Mouse (Mus musculus) embryonic stem cell, embryonic (primary cell): ENCODE measurements at regions not wholly inside any gene's neighbourhood (a gene's known extent, or its start where the extent isn't known, plus 50 kb on each side); places are given as distances from the start of the nearest gene placed in this dataset.
"Not testable (repeated sequence)": the region's sequence is repeated elsewhere in the genome, so short reads cannot be mapped to it uniquely, and the experiment has no call there.

Experiments used
- CTCF ChIA-PET, 4 experiments: fragments of 300-600 bp in 2 of 4; fragments of 350-600 bp in 2 of 4; sonication (Branson Sonifier 250); formaldehyde crosslinking; loops; one replicate each; lab custom pipeline; 2022; ENCODE audit warnings: inconsistent platforms in 2 of 4; lab: Charles Lee
- POLR2A ChIA-PET, 4 experiments: fragments of 300-600 bp in 2 of 4; fragments of 350-600 bp in 2 of 4; sonication (Branson Sonifier 250); formaldehyde crosslinking; loops; one replicate each; lab custom pipeline; 2022; ENCODE audit warnings: antibody characterized with exemption in 4 of 4, inconsistent platforms in 1 of 4; lab: Charles Lee

- POLR2A ChIA-PET, CTCF ChIA-PET: not testable (repeated sequence)
Measured at GRCm38 (mm10) chr4:10439921-10440320, 434.4 kb upstream of the 2610301B20Rik start.

- CTCF ChIA-PET, result interaction anchor here in 2 of 4 experiments (0.6 to 1.0 kb wide), 2 partner anchors 116 to 634 kb away, joined by 5 read pairs; no protein-coding TSS in a partner anchor
- POLR2A ChIA-PET, result interaction anchor here in 3 of 4 experiments (0.6 to 0.8 kb wide), 3 partner anchors 60 to 131 kb away, joined by 3 read pairs; no protein-coding TSS in a partner anchor
Measured at GRCm38 (mm10) chr4:10459603-10460002, 414.7 kb upstream of the 2610301B20Rik start.

- CTCF ChIA-PET, result interaction anchor here in 2 of 4 experiments (0.6 to 1.1 kb wide), 3 partner anchors 656 to 1373 kb away, joined by 3 to 5 read pairs (median 3); no protein-coding TSS in a partner anchor
- POLR2A ChIA-PET, result interaction anchor here in 1 of 4 experiments (0.6 kb wide), 1 partner anchor 252 kb away, joined by 4 read pairs; no protein-coding TSS in a partner anchor
Measured at GRCm38 (mm10) chr4:10480936-10481335, 393.4 kb upstream of the 2610301B20Rik start.

GRCm38 (mm10) chr4:10508163-10508821 lies 366.0 kb upstream of the 2610301B20Rik start:
- POLR2A ChIA-PET, result no interaction called here
- CTCF ChIA-PET, result interaction anchor here in 1 of 4 experiments (0.6 kb wide), 1 partner anchor 853 kb away, joined by 4 read pairs; no protein-coding TSS in a partner anchor

- CTCF ChIA-PET, result no interaction called here
Measured at GRCm38 (mm10) chr4:10510013-10510412, 364.3 kb upstream of the 2610301B20Rik start.

GRCm38 (mm10) chr4:10550711-10551305 lies 323.5 kb upstream of the 2610301B20Rik start:
- ChIA-PET POLR2A (no interaction called here), CTCF (no interaction called here)

More at GRCm38 (mm10) chr4:10510013-10510412, 364.3 kb upstream of the 2610301B20Rik start:
- POLR2A ChIA-PET, result no interaction called here

GRCm38 (mm10) chr4:10553724-10554123 lies 320.6 kb upstream of the 2610301B20Rik start:
- POLR2A ChIA-PET, result no interaction called here
- CTCF ChIA-PET, result no interaction called here

- CTCF ChIA-PET, result no interaction called here
- POLR2A ChIA-PET, result no interaction called here
Measured at GRCm38 (mm10) chr4:10560078-10560477, 314.2 kb upstream of the 2610301B20Rik start.

GRCm38 (mm10) chr4:10604513-10604912 lies 269.8 kb upstream of the 2610301B20Rik start:
- ChIA-PET POLR2A (no interaction called here), CTCF (no interaction called here)

GRCm38 (mm10) chr4:10607855-10608576 lies 266.3 kb upstream of the 2610301B20Rik start:
- ChIA-PET POLR2A (no interaction called here), CTCF (no interaction called here)

GRCm38 (mm10) chr4:10610784-10611183 lies 263.5 kb upstream of the 2610301B20Rik start:
- POLR2A ChIA-PET, result no interaction called here
- CTCF ChIA-PET, result interaction anchor here in 1 of 4 experiments (0.5 kb wide), 1 partner anchor 872 kb away, joined by 6 read pairs; no protein-coding TSS in a partner anchor
